8 mouse cellular contexts compared by ENCODE assay signal in the genomic region with DNA sequence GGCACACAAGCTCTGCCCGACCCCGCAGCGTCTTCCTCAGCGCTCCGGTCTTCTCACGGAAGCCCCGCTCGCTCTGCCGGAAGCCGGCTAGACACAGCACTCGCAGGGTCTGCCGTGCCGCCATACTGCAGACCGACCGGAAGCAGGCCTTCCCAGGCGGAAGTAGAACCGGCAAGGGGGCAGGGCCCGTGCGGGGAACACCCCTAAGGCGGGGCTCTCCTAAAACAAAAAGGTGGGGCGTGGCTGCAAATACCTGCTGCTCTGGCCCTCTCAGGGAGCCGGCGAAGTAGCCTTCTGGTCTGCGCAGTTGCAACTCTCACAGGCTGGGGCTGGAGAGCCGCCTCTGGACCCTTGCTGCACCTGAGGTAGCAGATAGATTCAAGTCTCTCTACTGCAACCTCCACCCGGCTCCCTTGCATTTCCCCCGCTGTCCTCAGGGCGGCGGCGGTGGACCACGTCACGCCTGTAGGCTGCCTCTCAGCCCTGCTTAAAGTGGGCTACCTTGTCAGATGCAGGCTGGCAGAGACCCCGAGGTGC. TPM values are rescaled to one million over a fixed set of nuclear protein-coding genes. Genes with fewer than 3 reads are reported as not detected.
DNase-seq lines count a peak whose midpoint lies in the region; ATAC-seq and TF ChIP-seq lines count a peak whose summit lies in the region.

Ovca2 (minus strand) TSS at position 164 of the 537 bp plus-strand sequence.

- peak within 1 kb of the TSS; percentile 74 for H3K4me3 ChIP-seq in heart, embryonic 13.5 days
- H3K4me3 ChIP-seq in kidney, postnatal 0 days (replicated peaks; ENCODE audit: low read depth, low read length): peak within 1 kb of the TSS; percentile 84
- H3K4me3 ChIP-seq in liver, embryonic 11.5 days (ENCODE audit: low read depth, low read length): peak within 1 kb of the TSS; percentile 77
- H3K4me3 ChIP-seq in myocyte: peak within 1 kb of the TSS; percentile 87

- H3K27ac ChIP-seq in heart, embryonic 13.5 days (replicated peaks): peak within 1 kb of the TSS; percentile 78
- peak within 1 kb of the TSS; percentile 73 for H3K27ac ChIP-seq in kidney, postnatal 0 days
- H3K27ac ChIP-seq in liver, embryonic 11.5 days (ENCODE audit: low read depth, low read length): peak within 1 kb of the TSS; percentile 57

- peaks cover 23% of the 10 kb centered on the region for H3K4me1 ChIP-seq in heart, embryonic 13.5 days
- peaks cover 9% of the 10 kb centered on the region for H3K4me1 ChIP-seq in kidney, postnatal 0 days (replicated peaks; ENCODE audit: insufficient read depth, low read length)
- H3K4me1 ChIP-seq in liver, embryonic 11.5 days (replicated peaks; ENCODE audit: control insufficient read depth, insufficient read depth, low read length): peaks cover 13% of the 10 kb centered on the region

- WGBS in heart, embryonic 13.5 days: under 1% methylated on average over 33 of the region's 33 CpGs
- WGBS in kidney, postnatal 0 days: under 1% methylated on average over 32 of the region's 33 CpGs
- WGBS in liver, embryonic 11.5 days: under 1% methylated on average over 33 of the region's 33 CpGs

- H3K4me2 ChIP-seq in heart, embryonic 13.5 days: peak within 1 kb of the TSS; percentile 82
- peak within 1 kb of the TSS; percentile 75 for H3K4me2 ChIP-seq in kidney, postnatal 0 days (ENCODE audit: low read length)
- H3K4me2 ChIP-seq in liver, embryonic 11.5 days: peak within 1 kb of the TSS; percentile 93
- peak within 1 kb of the TSS; percentile 97 for H3K4me2 ChIP-seq in myocyte (ENCODE audit: low read depth)

- ATAC-seq in heart, embryonic 13.5 days (ENCODE audit: extremely low read depth, insufficient number of reproducible peaks, low FRiP score, low TSS enrichment): peak; percentile 80
- ATAC-seq in kidney, postnatal 0 days (replicated peaks; ENCODE audit: low FRiP score, low read depth): peak; percentile 92
- peak; percentile 94 for ATAC-seq in liver, embryonic 11.5 days (replicated peaks; ENCODE audit: low FRiP score)

- H3K9ac ChIP-seq in heart, embryonic 13.5 days: peak within 1 kb of the TSS; percentile 87
- H3K9ac ChIP-seq in kidney, postnatal 0 days (ENCODE audit: low read depth, low read length): peak within 1 kb of the TSS; percentile 89
- H3K9ac ChIP-seq in liver, embryonic 11.5 days (ENCODE audit: low read depth, low read length): peak within 1 kb of the TSS; percentile 77

- peak; percentile 86 to 94 for DNase-seq in CD8-positive naive resting alpha-beta T cell, adult 2 months (ENCODE audit: low read depth in 2 of 2, low spot score in 2 of 2)
- peak; percentile 78 for DNase-seq in c-Kit-positive CD71-negative TER-119-negative erythroid progenitor cells, embryonic 14.5 days (ENCODE audit: low read depth)
- peak; percentile 78 for DNase-seq in fibroblast of lung, adult 2 months (ENCODE audit: low read depth)
- peak; percentile 97 for DNase-seq in kidney, postnatal 0 days (ENCODE audit: low spot score)
- DNase-seq in liver, embryonic 11.5 days (ENCODE audit: low spot score): peak; percentile 93
- DNase-seq in splenic B cell, adult 2 months (ENCODE audit: low read depth, low spot score): peak; percentile 92

- H3K9me3 ChIP-seq in heart, embryonic 13.5 days: no peaks in the 10 kb centered on the region
- no peaks in the 10 kb centered on the region for H3K9me3 ChIP-seq in kidney, postnatal 0 days (replicated peaks; ENCODE audit: low read length)
- H3K9me3 ChIP-seq in liver, embryonic 11.5 days (ENCODE audit: control insufficient read depth, low read length): no peaks in the 10 kb centered on the region

- H3K36me3 ChIP-seq in heart, embryonic 13.5 days: peaks cover 56% of the 10 kb centered on the region
- peaks cover 25% of the 10 kb centered on the region; the same call in 1 of the 2 replicates for H3K36me3 ChIP-seq in kidney, postnatal 0 days (ENCODE audit: insufficient read depth, low read length)
- H3K36me3 ChIP-seq in liver, embryonic 11.5 days (ENCODE audit: control insufficient read depth, insufficient read depth, low read length): peaks cover 28% of the 10 kb centered on the region
- peaks cover 8% of the 10 kb centered on the region for H3K36me3 ChIP-seq in myocyte (ENCODE audit: control insufficient read depth, insufficient read depth)
- H3K36me3 ChIP-seq in splenic B cell, adult 2 months (ENCODE audit: control insufficient read depth, insufficient read depth, low read length, poor library complexity, severe bottlenecking): peaks cover 1% of the 10 kb centered on the region; the same call in 1 of the 2 replicates

- H3ac ChIP-seq in myocyte (ENCODE audit: control insufficient read depth, insufficient read length): peak within 1 kb of the TSS; percentile 15

- TF ChIP-seq CTCF in kidney, postnatal 0 days (IDR thresholded peaks at IDR 0.05; ENCODE audit: low read depth): peak; percentile 93

- peaks cover 17% of the 10 kb centered on the region for H3K27me3 ChIP-seq in heart, embryonic 13.5 days (replicated peaks)
- H3K27me3 ChIP-seq in kidney, postnatal 0 days (ENCODE audit: insufficient read depth, low read length): no peaks in the 10 kb centered on the region
- peaks cover 5% of the 10 kb centered on the region for H3K27me3 ChIP-seq in liver, embryonic 11.5 days (replicated peaks; ENCODE audit: control insufficient read depth, insufficient read depth, low read length)
- H3K27me3 ChIP-seq in myocyte (ENCODE audit: control insufficient read depth, insufficient read depth, insufficient read length): no peaks in the 10 kb centered on the region
- no peaks in the 10 kb centered on the region for H3K27me3 ChIP-seq in splenic B cell, adult 2 months (ENCODE audit: control insufficient read depth, insufficient read depth, low read length, poor library complexity, severe bottlenecking)

- peak; percentile 91 for TF ChIP-seq POLR2A in myocyte (IDR thresholded peaks at IDR 0.05; ENCODE audit: insufficient read length, low read depth)

- H3K79me2 ChIP-seq in myocyte (ENCODE audit: control insufficient read depth, insufficient read depth): peaks cover 13% of the 10 kb centered on the region

TF ChIP-seq in myocyte, 11 proteins besides CTCF, POLR2A, EP300 and RAD21:
- TF ChIP-seq MYOD1 (IDR thresholded peaks at IDR 0.05; ENCODE audit: control insufficient read depth in 1 of 3, insufficient read length in 2 of 3, low read depth in 2 of 3) (no peak), REST (IDR thresholded peaks at IDR 0.05; ENCODE audit: insufficient read depth, insufficient read length) (no peak), MYOG (IDR thresholded peaks at IDR 0.05; ENCODE audit: control insufficient read depth in 1 of 3, insufficient read depth in 1 of 3, insufficient read length in 2 of 3, low read depth in 2 of 3) (no peak), POLR2AphosphoS2 (IDR thresholded peaks at IDR 0.05; ENCODE audit: insufficient read length, low read depth) (peak; percentile 97)
TF ChIP-seq in myocyte: peak in this region for 1.

RNA-seq across cellular contexts. Expression of gene Ovca2, which starts in this region (rescaled TPM):
- polyA plus RNA-seq in heart, embryonic 13.5 days (2015; fragmentation: Nextera tagmentation; extraction: Ambion mirVana): 15.2 and 16.4 TPM in 2 replicates
- polyA plus RNA-seq in kidney, postnatal 0 days (2015; fragmentation: Nextera tagmentation; extraction: Ambion mirVana): 26.6 and 28.3 TPM in 2 replicates
- 24.9 and 32.1 TPM in 2 replicates for polyA plus RNA-seq in liver, embryonic 11.5 days (2014; fragmentation: Nextera tagmentation; extraction: Ambion mirVana)
- polyA plus RNA-seq in myocyte (2012; fragmentation: generic; extraction: Trizol): 12.2 TPM

Comparison
In these comparisons a context has a peak if more than half of its experiments do, and no peak if none do; other contexts are left out.
1. Peak in every context shown above with its lines: DNase-seq, ATAC-seq, H3K4me3 ChIP-seq and H3K27ac ChIP-seq.